ENCODE assay signal across 11 mouse cellular contexts in the genomic region with DNA sequence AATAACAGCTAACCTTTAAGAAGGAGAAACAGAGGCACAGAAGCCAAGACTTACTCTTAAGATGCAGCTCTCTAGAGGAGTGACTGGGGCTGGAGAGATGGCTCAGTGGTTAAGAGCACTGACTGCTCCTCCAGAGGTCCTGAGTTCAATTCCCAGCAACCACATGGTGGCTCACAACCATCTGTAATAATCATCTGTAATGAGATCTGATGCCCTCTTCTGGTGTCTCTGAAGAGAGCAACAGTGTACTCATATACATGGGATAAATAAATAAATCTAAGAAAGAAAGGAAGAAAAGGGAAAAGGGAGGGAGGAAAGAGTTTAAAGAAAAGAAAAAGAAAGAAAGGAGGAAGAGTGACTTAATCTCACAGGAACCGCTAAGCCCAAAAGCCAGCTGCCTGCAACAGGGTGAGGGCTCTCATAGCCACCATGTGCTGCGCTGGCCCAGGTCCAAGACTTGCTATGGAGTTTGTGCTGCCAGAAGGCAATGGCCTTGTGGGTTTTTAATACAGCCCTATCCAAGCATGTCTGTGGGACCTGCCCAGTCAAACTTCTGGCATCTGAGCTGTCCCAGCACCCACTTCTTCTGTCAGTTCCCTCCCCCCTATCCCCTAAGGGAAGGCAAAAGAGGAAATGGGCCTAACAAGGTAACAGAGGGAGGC.
A peak's percentile ranks its signal among the peaks of the same experiment; 100 is the strongest.
DNase-seq lines count a peak whose midpoint lies in the region; ATAC-seq and TF ChIP-seq lines count a peak whose summit lies in the region.
"Had no signal": no experiment of that assay in that cellular context is flagged by ENCODE, and none has a peak within 500 bp of the region (broad histone marks: within the 10 kb centered on the region; RNA-seq: fewer than 3 reads in every experiment).

No protein-coding gene starts in this region.

- no peaks in the 10 kb centered on the region for H3K36me3 ChIP-seq in heart, adult 2 months (ENCODE audit: control insufficient read depth, insufficient read depth, low read length)
- no peaks in the 10 kb centered on the region for H3K36me3 ChIP-seq in lung, embryonic 15.5 days

- no peak for DNase-seq in heart, adult 2 months
- no peak for DNase-seq in heart, postnatal 36 days
- no peak for DNase-seq in lung, adult 18-20 months
- peak; percentile 70 to 75 for DNase-seq in cerebellum, adult 18-20 months
- peak; percentile 26 for DNase-seq in lung, postnatal 14 days
- no peak for DNase-seq in left cerebral cortex, postnatal 25 days (ENCODE audit: low spot score in 2 of 2)
- DNase-seq: kidney, postnatal 25 days; thymus, adult 2 months had no signal

- H3K4me1 ChIP-seq in heart, adult 2 months (ENCODE audit: control insufficient read depth, insufficient read depth, low read length) = no peaks in the 10 kb centered on the region
- no peaks in the 10 kb centered on the region for H3K4me1 ChIP-seq in lung, embryonic 15.5 days

- no peak overlapping the region for H3K27ac ChIP-seq in heart, adult 2 months
- H3K27ac ChIP-seq in lung, embryonic 15.5 days = no peak overlapping the region

- WGBS in heart, adult 2 months = 69% methylated on average over 2 of the region's 2 CpGs
- WGBS in lung, embryonic 15.5 days = 46% methylated on average over 2 of the region's 2 CpGs

- H3K9ac ChIP-seq in heart, adult 2 months (ENCODE audit: low read depth, low read length) = no peak overlapping the region
- no peak overlapping the region for H3K9ac ChIP-seq in lung, embryonic 15.5 days

- TF ChIP-seq POLR2A in heart, adult 2 months (IDR thresholded peaks at IDR 0.05; ENCODE audit: insufficient read depth, low read depth, low read length) = no peak

- H3K4me3 ChIP-seq in heart, adult 2 months = no peak overlapping the region
- H3K4me3 ChIP-seq in lung, embryonic 15.5 days = no peak overlapping the region
- H3K4me3 ChIP-seq: megakaryocyte, embryonic 14.5 days had no signal

- no peak for TF ChIP-seq EP300 in heart, adult 2 months (IDR thresholded peaks at IDR 0.05; ENCODE audit: insufficient read depth, low read depth, low read length)

- TF ChIP-seq CTCF in heart, adult 2 months (IDR thresholded peaks at IDR 0.05) = peak; percentile 41

- no peaks in the 10 kb centered on the region for H3K27me3 ChIP-seq in heart, adult 2 months (ENCODE audit: control insufficient read depth, insufficient read depth, low read length)
- H3K27me3 ChIP-seq in lung, embryonic 15.5 days = no peaks in the 10 kb centered on the region

- intact Hi-C loops in heart, adult 2 months (cut with DNase I) = loop anchor here (10.0 kb wide), 1 partner anchor 178 kb away; no protein-coding TSS in a partner anchor
- intact Hi-C loops in heart, postnatal 36 days (cut with DNase I) = no loop called here
- intact Hi-C loops in left cerebral cortex, postnatal 25 days (cut with DNase I) = loop anchor here (10.0 kb wide), 1 partner anchor 238 kb away; no protein-coding TSS in a partner anchor

- no peaks in the 10 kb centered on the region for H3K9me3 ChIP-seq in lung, embryonic 15.5 days
- H3K9me3 ChIP-seq: megakaryocyte, embryonic 14.5 days had no signal

- no peak overlapping the region for H3K4me2 ChIP-seq in lung, embryonic 15.5 days

- no peaks in the 10 kb centered on the region for H3K79me2 ChIP-seq in heart, adult 2 months (replicated peaks; ENCODE audit: control insufficient read depth, insufficient read depth, low read length)

- peak; percentile 60; the same call in 1 of the 2 replicates for ATAC-seq in lung, embryonic 15.5 days (ENCODE audit: borderline replicate concordance, extremely low read depth, low FRiP score, low TSS enrichment)
- no peak for ATAC-seq in frontal cortex, adult (ENCODE audit: low TSS enrichment)

Comparison
In these comparisons a context has a peak if more than half of its experiments do, and no peak if none do; other contexts are left out.
1. DNase-seq: peak in cerebellum, adult 18-20 months (2 of 2) and lung, postnatal 14 days (single experiment); none in heart, adult 2 months (0 of 2), heart, postnatal 36 days (0 of 2), lung, adult 18-20 months (0 of 2) and left cerebral cortex, postnatal 25 days (0 of 2).